Mouse (Mus musculus): ENCODE results near the gene Thra.
A peak's percentile ranks its signal among the peaks of the same experiment; 100 is the strongest.
"Not testable (repeated sequence)": the region's sequence is repeated elsewhere in the genome, so short reads cannot be mapped to it uniquely, and the experiment has no call there.

- TF ChIP-seq CTCF (IDR thresholded peaks at IDR 0.05; ENCODE audit: extremely low read depth, insufficient read depth, low read length) = peak; percentile 32; the same call in 1 of the 2 replicates
- TF ChIP-seq POLR2A (IDR thresholded peaks at IDR 0.05; ENCODE audit: extremely low read depth, insufficient read depth, low read length) = not testable (repeated sequence)
Measured at GRCm38 (mm10) chr11:98712009-98712408, 28.4 kb upstream of the Thra start.

Measured in cortical plate, adult 2 months (tissue).